Mouse (Mus musculus) cerebellum, adult 2 months (tissue): ENCODE results near the gene Ism2.

Experiments
- CTCF ChIP-seq: fragments of 200-500 bp; IDR thresholded peaks from 2 replicates; pipeline ENCODE4 v1.5.1; 2011; ENCODE audit warnings: low read depth, mild to moderate bottlenecking, control low read depth, low read length, moderate library complexity, borderline replicate concordance; ENCODE audit not compliant: insufficient read depth
- POLR2A ChIP-seq: fragments of 200-500 bp; IDR thresholded peaks from 2 replicates; pipeline ENCODE4 v1.6.1; 2011; ENCODE audit warnings: low read length, control low read depth, borderline replicate concordance; ENCODE audit not compliant: insufficient read depth

DNA sequence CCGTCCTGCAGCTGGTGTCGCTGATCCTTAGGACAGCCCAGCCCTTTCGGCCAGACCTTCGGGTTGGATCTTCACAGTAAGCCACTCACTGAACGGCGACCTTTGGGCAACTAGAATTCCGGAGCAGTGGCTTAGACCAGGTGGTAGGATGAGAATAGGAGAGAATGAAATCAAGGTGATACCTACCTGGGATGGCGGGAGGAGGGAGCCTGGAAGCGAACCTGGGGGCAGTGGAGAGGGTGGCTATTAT, 861 bp upstream of the Ism2 start:
- TF ChIP-seq POLR2A (no peak), CTCF (no peak)
